Mouse (Mus musculus): Measurements from ENCODE around the gene Pla2g1b. TPM values are rescaled to one million over a fixed set of nuclear protein-coding genes. Genes with fewer than 3 reads are reported as not detected.

Pla2g1b gene
- total and polyA plus RNA-seq, 2 experiments from 2014 or later, result not detected

- peaks cover 9% of the 10 kb centered on the region for H3K4me1 ChIP-seq (ENCODE audit: control insufficient read depth, insufficient read depth)
- H3K9ac ChIP-seq (replicated peaks; ENCODE audit: low read depth, low read length), result no peak overlapping the region
- 72% methylated on average over 15 of the region's 15 CpGs for WGBS
- no peaks in the 10 kb centered on the region for H3K9me3 ChIP-seq (replicated peaks; ENCODE audit: control insufficient read depth, low read length)
- H3K36me3 ChIP-seq (replicated peaks; ENCODE audit: control insufficient read depth, insufficient read depth, low read length), result no peaks in the 10 kb centered on the region
- no peak for DNase-seq (ENCODE audit: low spot score)
- H3K27ac ChIP-seq (ENCODE audit: low read depth), result no peak overlapping the region
- ATAC-seq (ENCODE audit: insufficient read depth, low read depth), result no peak
- no peak overlapping the region for H3K4me2 ChIP-seq (ENCODE audit: low read depth, low read length)
- no peak overlapping the region for H3K4me3 ChIP-seq (ENCODE audit: low read depth, low read length)
- H3K27me3 ChIP-seq (ENCODE audit: control insufficient read depth, insufficient read depth, low read length), result peaks cover 15% of the 10 kb centered on the region
- TF ChIP-seq CTCF (IDR thresholded peaks at IDR 0.05; ENCODE audit: low read depth), result no peak
- no peak for TF ChIP-seq EP300 (IDR thresholded peaks at IDR 0.05; ENCODE audit: low read depth)
Measured at GRCm38 (mm10) chr5:115434853-115435754, 31.0 kb upstream of the Pla2g1b start.

- H3K4me1 ChIP-seq (ENCODE audit: control insufficient read depth, insufficient read depth), result peaks cover 9% of the 10 kb centered on the region
- H3K9ac ChIP-seq (replicated peaks; ENCODE audit: low read depth, low read length), result peak overlapping the region; percentile 68
- H3K4me2 ChIP-seq (ENCODE audit: low read depth, low read length), result peak overlapping the region; percentile 78
- ATAC-seq (ENCODE audit: insufficient read depth, low read depth) (no peak), DNase-seq (ENCODE audit: low spot score) (no peak)
- TF ChIP-seq CTCF (IDR thresholded peaks at IDR 0.05; ENCODE audit: low read depth) (no peak), EP300 (IDR thresholded peaks at IDR 0.05; ENCODE audit: low read depth) (no peak)
- no peaks in the 10 kb centered on the region for H3K9me3 ChIP-seq (replicated peaks; ENCODE audit: control insufficient read depth, low read length)
- peaks cover 7% of the 10 kb centered on the region for H3K27me3 ChIP-seq (ENCODE audit: control insufficient read depth, insufficient read depth, low read length)
- no peaks in the 10 kb centered on the region for H3K36me3 ChIP-seq (replicated peaks; ENCODE audit: control insufficient read depth, insufficient read depth, low read length)
- peak overlapping the region; percentile 45 for H3K4me3 ChIP-seq (ENCODE audit: low read depth, low read length)
- no peak overlapping the region for H3K27ac ChIP-seq (ENCODE audit: low read depth)
- WGBS, result 53% methylated on average over 8 of the region's 8 CpGs
Measured at GRCm38 (mm10) chr5:115435755-115436379, 30.2 kb upstream of the Pla2g1b start.

- Histone ChIP-seq H3K27me3 (ENCODE audit: control insufficient read depth, insufficient read depth, low read length) (no peaks in the 10 kb centered on the region; the same call in none of the 2 replicates), H3K36me3 (replicated peaks; ENCODE audit: control insufficient read depth, insufficient read depth, low read length) (no peaks in the 10 kb centered on the region), H3K4me3 (ENCODE audit: low read depth, low read length) (peak overlapping the region; percentile 45), H3K9ac (replicated peaks; ENCODE audit: low read depth, low read length) (peak overlapping the region; percentile 68), H3K4me1 (ENCODE audit: control insufficient read depth, insufficient read depth) (peaks cover 9% of the 10 kb centered on the region), H3K9me3 (replicated peaks; ENCODE audit: control insufficient read depth, low read length) (no peaks in the 10 kb centered on the region), H3K4me2 (ENCODE audit: low read depth, low read length) (peak overlapping the region; percentile 78), H3K27ac (ENCODE audit: low read depth) (no peak overlapping the region)
- peak; percentile 57 for ATAC-seq (ENCODE audit: insufficient read depth, low read depth)
- no peak for DNase-seq (ENCODE audit: low spot score)
- WGBS, result 2% methylated on average over 26 of the region's 43 CpGs
- TF ChIP-seq EP300 (IDR thresholded peaks at IDR 0.05; ENCODE audit: low read depth) (no peak), CTCF (IDR thresholded peaks at IDR 0.05; ENCODE audit: low read depth) (no peak)
Measured at GRCm38 (mm10) chr5:115436421-115437124, 29.5 kb upstream of the Pla2g1b start.

DNA sequence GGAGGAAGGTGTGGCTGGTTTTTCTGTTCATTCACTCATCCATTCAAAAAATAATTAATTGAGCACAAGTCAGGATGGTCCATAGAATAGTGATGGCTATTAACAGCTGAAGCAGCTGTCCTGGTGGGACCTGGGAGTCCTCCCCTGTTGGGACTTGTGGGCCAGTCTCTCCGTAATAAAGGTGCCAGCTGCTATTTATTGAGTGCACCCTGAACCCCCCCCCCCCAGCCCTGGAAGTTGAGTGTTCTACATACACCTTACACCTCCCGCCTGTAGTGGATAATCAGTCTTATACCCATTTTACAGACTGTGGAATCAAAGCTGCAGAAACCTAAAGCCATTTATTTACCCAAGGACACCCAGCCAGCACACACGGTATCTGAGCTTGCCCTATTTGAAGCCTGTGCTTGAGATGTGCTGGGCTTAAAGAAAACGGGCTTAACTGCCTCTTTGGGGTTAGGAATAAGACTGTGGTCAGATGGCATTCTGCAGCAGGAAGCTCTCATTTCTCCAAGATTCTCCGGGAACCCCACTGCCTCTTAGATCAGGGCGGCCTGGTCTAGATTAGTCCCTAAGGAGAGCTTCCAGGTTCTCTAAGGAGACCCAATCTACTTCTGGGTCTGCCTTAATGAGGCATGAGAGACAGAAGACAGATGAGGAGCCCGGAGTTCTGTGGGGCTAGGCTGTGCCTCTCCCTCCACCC, 28.7 kb upstream of the Pla2g1b start:
- DNase-seq (ENCODE audit: low spot score) (no peak), ATAC-seq (ENCODE audit: insufficient read depth, low read depth) (no peak)
- Histone ChIP-seq H3K36me3 (replicated peaks; ENCODE audit: control insufficient read depth, insufficient read depth, low read length) (no peaks in the 10 kb centered on the region), H3K27ac (ENCODE audit: low read depth) (no peak overlapping the region), H3K4me3 (ENCODE audit: low read depth, low read length) (no peak overlapping the region), H3K9me3 (replicated peaks; ENCODE audit: control insufficient read depth, low read length) (no peaks in the 10 kb centered on the region), H3K4me1 (ENCODE audit: control insufficient read depth, insufficient read depth) (peaks cover 9% of the 10 kb centered on the region; the same call in 1 of the 2 replicates), H3K9ac (replicated peaks; ENCODE audit: low read depth, low read length) (peak overlapping the region; percentile 68; the same call in 1 of the 2 replicates), H3K4me2 (ENCODE audit: low read depth, low read length) (no peak overlapping the region), H3K27me3 (ENCODE audit: control insufficient read depth, insufficient read depth, low read length) (no peaks in the 10 kb centered on the region; the same call in none of the 2 replicates)
- TF ChIP-seq EP300 (IDR thresholded peaks at IDR 0.05; ENCODE audit: low read depth) (no peak), CTCF (IDR thresholded peaks at IDR 0.05; ENCODE audit: low read depth) (no peak)
- WGBS, result 81% methylated on average over 7 of the region's 7 CpGs

DNA sequence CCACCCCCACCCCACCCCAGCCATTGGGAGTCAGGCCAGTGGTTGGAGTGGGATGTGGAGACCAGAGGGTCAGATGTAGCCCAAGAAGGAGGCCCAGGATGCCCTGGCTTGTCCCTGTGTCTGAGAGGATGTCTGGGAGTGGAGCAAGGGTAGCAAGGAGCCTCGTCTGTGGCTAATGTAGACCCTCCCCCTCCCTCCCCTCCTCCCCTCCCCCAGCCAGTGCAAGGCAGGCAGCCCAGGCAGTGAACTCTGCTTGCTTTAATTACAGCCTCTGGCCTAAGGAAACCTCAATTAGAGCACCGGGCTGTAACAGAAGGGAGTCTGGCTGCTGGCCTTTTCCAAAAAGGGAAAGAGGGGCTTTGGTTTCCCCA, 28.1 kb upstream of the Pla2g1b start:
- no peak overlapping the region for H3K9ac ChIP-seq (replicated peaks; ENCODE audit: low read depth, low read length)
- peaks cover 9% of the 10 kb centered on the region; the same call in 1 of the 2 replicates for H3K4me1 ChIP-seq (ENCODE audit: control insufficient read depth, insufficient read depth)
- no peak for TF ChIP-seq EP300 (IDR thresholded peaks at IDR 0.05; ENCODE audit: low read depth)
- TF ChIP-seq CTCF (IDR thresholded peaks at IDR 0.05; ENCODE audit: low read depth), result no peak
- H3K36me3 ChIP-seq (replicated peaks; ENCODE audit: control insufficient read depth, insufficient read depth, low read length), result no peaks in the 10 kb centered on the region
- H3K9me3 ChIP-seq (replicated peaks; ENCODE audit: control insufficient read depth, low read length), result no peaks in the 10 kb centered on the region
- no peak overlapping the region for H3K4me2 ChIP-seq (ENCODE audit: low read depth, low read length)
- H3K27me3 ChIP-seq (ENCODE audit: control insufficient read depth, insufficient read depth, low read length), result no peaks in the 10 kb centered on the region; the same call in 1 of the 2 replicates
- no peak for DNase-seq (ENCODE audit: low spot score)
- WGBS, result 54% methylated on average over 2 of the region's 2 CpGs
- no peak overlapping the region for H3K27ac ChIP-seq (ENCODE audit: low read depth)
- ATAC-seq (ENCODE audit: insufficient read depth, low read depth), result no peak
- H3K4me3 ChIP-seq (ENCODE audit: low read depth, low read length), result no peak overlapping the region

Measured in heart, postnatal 0 days (tissue).